Mouse (Mus musculus) kidney, adult 2 months (tissue): ENCODE data around the gene Rhot1.

Source experiments
- CTCF ChIP-seq: fragments of 200-500 bp; conservative IDR thresholded peaks from 2 replicates; pipeline ENCODE4 v1.5.1; 2011; ENCODE audit warnings: low read depth, mild to moderate bottlenecking, control low read depth, low read length, moderate library complexity, mixed read lengths; ENCODE audit not compliant: insufficient read depth, insufficient read length
- POLR2A ChIP-seq: fragments of 200-500 bp; IDR thresholded peaks from one replicate; pipeline ENCODE4 v1.6.1; 2011; ENCODE audit warnings: low read depth, low read length, control low read depth

DNA sequence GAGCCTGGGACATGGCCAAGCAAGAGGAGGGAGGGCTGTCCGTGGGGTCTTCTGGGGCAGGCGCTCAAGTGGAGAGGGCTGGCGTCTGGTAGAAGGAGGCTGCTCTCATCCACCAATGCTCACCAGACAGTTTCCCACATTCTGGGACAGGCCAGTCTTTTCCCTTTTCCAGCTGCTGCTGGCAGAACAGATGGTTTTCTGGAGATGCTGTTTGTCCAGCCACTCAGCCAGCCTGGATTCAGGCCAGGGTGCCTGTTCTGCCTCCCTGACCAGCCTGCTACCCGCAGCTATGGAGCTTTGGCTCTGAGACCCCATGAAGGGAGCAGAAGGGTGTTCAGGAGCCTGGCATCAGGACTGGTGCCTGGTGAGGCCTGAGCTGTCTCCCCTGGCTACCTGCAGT is 102.5 kb downstream of the Rhot1 start:
- TF ChIP-seq CTCF (no peak), POLR2A (no peak)
